Mouse (Mus musculus) gastrocnemius, postnatal 36 days (tissue): Measurements from ENCODE around the gene Thtpa. TPM values are rescaled to one million over a fixed set of nuclear protein-coding genes. Genes with fewer than 3 reads are reported as not detected.

ENCODE experiments used
- DNase-seq, 2 experiments: peaks; one replicate each; pipeline ENCODE4 v3.0.0; 2022
- intact Hi-C: fragments of 180-260 bp; cut with DNase I; formaldehyde crosslinking; loops from one replicate; pipeline ENCODE4 v1.15.1; 2025
- total RNA-seq, 2 experiments: library from RNA; stranded (reverse); gene quantifications; 2 replicates each; pipeline ENCODE4 v1.2.3; 2021

The Thtpa gene
- total RNA-seq, 2 experiments from 2014 or later, result 10.1 to 13.6 TPM

- DNase-seq, result no peak
- intact Hi-C loops, result no loop called here
Measured at GRCm38 (mm10) chr14:55076956-55077355, 17.6 kb upstream of the Thtpa start.

- intact Hi-C loops, result loop anchor here (2.0 kb wide), 1 partner anchor 51 kb away; no protein-coding TSS in a partner anchor
Measured at GRCm38 (mm10) chr14:55077481-55078365, 16.9 kb upstream of the Thtpa start.

GRCm38 (mm10) chr14:55078366-55078989, 16.1 kb upstream of the Thtpa start:
- intact Hi-C loops, result loop anchor here (2.0 kb wide), 1 partner anchor 52 kb away; no protein-coding TSS in a partner anchor

More at GRCm38 (mm10) chr14:55077481-55078365, 16.9 kb upstream of the Thtpa start:
- DNase-seq, result no peak

GRCm38 (mm10) chr14:55079214-55079970, 15.2 kb upstream of the Thtpa start:
- DNase-seq, result peak; percentile 50 to 59
- intact Hi-C loops, result loop anchor here (2.0 kb wide), 1 partner anchor 53 kb away; no protein-coding TSS in a partner anchor

More at GRCm38 (mm10) chr14:55078366-55078989, 16.1 kb upstream of the Thtpa start:
- no peak for DNase-seq

GRCm38 (mm10) chr14:55081105-55081504, 13.5 kb upstream of the Thtpa start:
- no peak for DNase-seq
- intact Hi-C loops, result no loop called here

GRCm38 (mm10) chr14:55083481-55083880, 11.1 kb upstream of the Thtpa start:
- intact Hi-C loops, result no loop called here

GRCm38 (mm10) chr14:55085324-55086008, 9.1 kb upstream of the Thtpa start:
- intact Hi-C loops, result no loop called here
- no peak for DNase-seq

More at GRCm38 (mm10) chr14:55083481-55083880, 11.1 kb upstream of the Thtpa start:
- DNase-seq, result no peak

- intact Hi-C loops, result no loop called here
- no peak for DNase-seq
Measured at GRCm38 (mm10) chr14:55086009-55086514, 8.5 kb upstream of the Thtpa start.

GRCm38 (mm10) chr14:55089199-55089947, 5.2 kb upstream of the Thtpa start:
- DNase-seq, result no peak
- intact Hi-C loops, result no loop called here

GRCm38 (mm10) chr14:55091209-55091865, 3.2 kb upstream of the Thtpa start:
- intact Hi-C loops, result loop anchor here (5.0 to 10.0 kb wide), 2 partner anchors 199 to 577 kb away; partner anchors contain the start of genes Pabpn1 and Prmt5
- DNase-seq, result no peak

- intact Hi-C loops, result loop anchor here (5.0 to 10.0 kb wide), 2 partner anchors 200 to 577 kb away; partner anchors contain the start of genes Pabpn1 and Prmt5
- peak; percentile 85 to 90 for DNase-seq
Measured at GRCm38 (mm10) chr14:55092011-55092577, 2.5 kb upstream of the Thtpa start, which contains the start of gene Zfhx2. TSS of gene Zfhx2 (minus strand) at chr14:55092324.

GRCm38 (mm10) chr14:55093927-55094326, 657 bp upstream of the Thtpa start:
- intact Hi-C loops, result loop anchor here (5.0 to 10.0 kb wide), 2 partner anchors 202 to 579 kb away; partner anchors contain the start of genes Pabpn1 and Prmt5

GRCm38 (mm10) chr14:55095263-55095662, 679 bp downstream of the Thtpa start:
- intact Hi-C loops, result loop anchor here (10.0 kb wide), 1 partner anchor 580 kb away; the partner anchor contains the start of gene Prmt5
- DNase-seq, result no peak

More at GRCm38 (mm10) chr14:55093927-55094326, 657 bp upstream of the Thtpa start:
- no peak for DNase-seq

- no peak for DNase-seq
- intact Hi-C loops, result loop anchor here (10.0 kb wide), 1 partner anchor 581 kb away; the partner anchor contains the start of gene Prmt5
Measured at GRCm38 (mm10) chr14:55095671-55096070, 1.1 kb downstream of the Thtpa start.

- intact Hi-C loops, result loop anchor here (10.0 kb wide), 1 partner anchor 582 kb away; the partner anchor contains the start of gene Prmt5
- DNase-seq, result no peak
Measured at GRCm38 (mm10) chr14:55096573-55097087, 2.0 kb downstream of the Thtpa start.

GRCm38 (mm10) chr14:55097646-55098045, 3.1 kb downstream of the Thtpa start:
- DNase-seq, result no peak
- intact Hi-C loops, result loop anchor here (10.0 kb wide), 1 partner anchor 583 kb away; the partner anchor contains the start of gene Prmt5

- intact Hi-C loops, result loop anchor here (10.0 kb wide), 1 partner anchor 583 kb away; the partner anchor contains the start of gene Prmt5
- no peak for DNase-seq
Measured at GRCm38 (mm10) chr14:55098067-55098466, 3.5 kb downstream of the Thtpa start.
